Mouse (Mus musculus): ENCODE data around the gene Abhd4. TPM values are rescaled to one million over a fixed set of nuclear protein-coding genes. Genes with fewer than 3 reads are reported as not detected.

Abhd4 gene
- total RNA-seq, 2 experiments from 2014 or later: 60.2 to 64.3 TPM

DNA sequence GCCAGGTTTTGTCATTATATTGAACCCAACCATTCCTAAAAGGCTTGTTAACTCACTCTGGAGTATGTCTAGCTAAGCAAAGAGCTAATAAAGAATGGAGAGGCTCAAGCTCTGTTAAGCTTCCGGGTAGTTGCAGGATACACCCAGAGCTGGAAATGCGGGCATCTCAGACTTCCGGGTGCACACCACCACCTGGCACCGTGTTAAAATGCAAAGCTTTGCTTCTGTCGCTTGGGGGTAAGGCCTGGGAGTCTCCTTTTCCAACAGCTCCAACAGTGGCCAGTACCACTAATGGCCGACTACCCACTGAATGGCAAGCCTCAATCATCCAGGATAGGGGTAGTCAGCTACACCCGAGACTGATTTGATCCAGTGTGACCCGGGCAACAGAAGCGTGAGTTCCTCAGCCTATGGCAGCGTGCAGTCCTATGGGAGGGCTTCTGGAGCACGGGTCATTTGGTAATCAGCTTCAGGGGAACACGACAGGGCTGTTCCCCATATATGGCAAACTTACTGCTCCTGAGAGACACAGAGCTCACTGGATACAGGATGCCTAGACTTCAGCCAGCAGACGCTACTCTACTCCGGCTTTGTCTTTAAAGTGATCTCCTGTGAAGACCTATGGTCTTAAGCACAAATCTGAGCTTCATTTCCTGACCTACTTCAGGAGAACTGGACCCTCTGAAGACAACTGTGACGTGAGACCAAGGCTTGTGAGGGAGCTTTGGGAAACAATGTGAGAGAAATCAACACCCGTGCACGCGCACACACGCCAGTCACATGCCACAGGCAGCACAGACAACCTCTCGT, 19.6 kb upstream of the Abhd4 start:
- no peak for DNase-seq (ENCODE audit: extremely low spot score in 1 of 2, low spot score in 1 of 2)

DNA sequence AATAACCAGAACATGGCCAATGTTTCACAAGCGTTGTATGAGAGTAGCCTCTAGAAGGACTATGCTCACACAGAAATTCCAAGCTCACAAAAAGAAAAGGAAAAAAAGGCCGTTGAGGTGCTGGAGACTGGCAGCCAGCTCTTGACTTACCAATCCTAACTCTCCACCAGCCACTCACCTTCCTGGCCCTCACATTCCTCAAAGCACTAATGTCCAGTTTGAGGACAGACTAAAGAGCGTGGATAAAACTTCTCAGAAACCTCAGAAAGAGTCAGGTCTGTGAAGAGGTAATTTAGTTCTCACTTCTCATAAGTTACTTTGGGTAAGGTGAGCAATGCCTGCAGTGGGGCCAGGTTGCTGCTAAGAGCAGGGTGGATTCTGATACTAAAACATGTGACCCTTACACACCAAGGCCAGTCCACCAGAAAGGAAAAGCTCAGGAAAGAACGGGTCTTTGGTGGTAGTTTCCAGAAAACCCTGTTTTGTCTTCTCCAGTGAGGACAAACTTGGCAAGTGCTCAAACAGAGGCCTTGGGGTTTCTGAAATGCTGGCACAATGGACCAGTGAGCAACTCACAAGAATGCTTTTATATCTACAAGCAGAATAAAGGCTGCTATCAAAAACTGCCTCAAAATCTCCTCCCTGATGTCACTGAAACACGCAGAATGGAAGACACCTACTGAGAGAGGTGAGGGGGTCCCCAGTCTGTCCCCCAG, 18.0 kb upstream of the Abhd4 start:
- no peak for DNase-seq (ENCODE audit: extremely low spot score in 1 of 2, low spot score in 1 of 2)

DNA sequence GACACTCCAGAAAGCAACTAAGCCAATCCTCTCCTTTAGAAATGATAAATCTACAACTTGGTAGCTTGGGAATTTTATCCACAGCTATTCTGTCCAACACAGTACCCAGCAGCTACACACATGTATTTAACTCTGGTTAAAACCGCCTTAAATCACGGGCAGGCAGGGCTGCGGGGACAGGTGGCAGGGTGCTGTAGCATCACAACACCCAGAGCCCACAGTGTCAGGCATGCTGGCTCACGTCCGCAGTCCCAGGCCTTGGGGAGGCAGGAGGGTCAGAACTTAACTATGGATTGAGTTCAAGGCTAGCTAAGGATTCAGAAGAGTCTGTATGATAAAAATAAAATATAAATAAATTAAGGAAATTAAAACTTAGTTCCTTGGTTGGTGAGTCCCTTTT, 17.1 kb upstream of the Abhd4 start:
- no peak for DNase-seq (ENCODE audit: extremely low spot score in 1 of 2, low spot score in 1 of 2)

DNA sequence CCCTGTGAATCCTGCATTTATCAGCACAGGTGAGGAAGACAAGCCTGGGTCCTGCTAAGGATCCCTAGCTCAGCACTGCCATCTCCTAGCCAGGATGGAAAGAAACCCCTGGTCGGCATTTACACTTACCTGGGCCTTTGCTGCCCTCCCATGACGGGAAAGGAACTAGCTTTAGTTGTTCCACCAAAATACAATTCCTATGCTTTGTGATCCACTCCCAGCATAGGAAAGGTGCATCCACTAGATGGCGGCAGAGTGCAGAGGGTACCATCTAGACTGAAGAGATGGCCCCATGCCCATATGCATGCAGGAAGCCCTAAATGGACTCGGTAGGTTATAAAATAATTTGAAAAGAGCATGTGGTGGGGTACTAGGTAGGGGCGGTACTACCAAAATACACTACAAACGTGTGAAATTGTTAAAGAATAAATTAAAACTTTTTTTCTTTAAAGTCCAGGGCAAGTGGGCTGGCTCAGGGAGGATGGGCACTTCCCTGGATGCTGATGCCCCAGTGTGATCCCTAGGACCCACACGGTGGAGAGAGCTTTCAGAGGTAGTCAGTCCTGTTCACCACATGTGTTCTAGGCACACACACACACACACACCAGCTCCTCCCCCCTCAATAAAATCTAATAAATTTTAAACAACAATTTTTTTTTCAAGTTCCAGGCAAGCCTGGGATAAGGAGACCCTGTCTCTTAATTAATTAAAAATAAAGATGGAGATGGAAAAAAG, 14.8 kb upstream of the Abhd4 start:
- peak; percentile 65 to 95 for DNase-seq (ENCODE audit: extremely low spot score in 1 of 2, low spot score in 1 of 2)

DNA sequence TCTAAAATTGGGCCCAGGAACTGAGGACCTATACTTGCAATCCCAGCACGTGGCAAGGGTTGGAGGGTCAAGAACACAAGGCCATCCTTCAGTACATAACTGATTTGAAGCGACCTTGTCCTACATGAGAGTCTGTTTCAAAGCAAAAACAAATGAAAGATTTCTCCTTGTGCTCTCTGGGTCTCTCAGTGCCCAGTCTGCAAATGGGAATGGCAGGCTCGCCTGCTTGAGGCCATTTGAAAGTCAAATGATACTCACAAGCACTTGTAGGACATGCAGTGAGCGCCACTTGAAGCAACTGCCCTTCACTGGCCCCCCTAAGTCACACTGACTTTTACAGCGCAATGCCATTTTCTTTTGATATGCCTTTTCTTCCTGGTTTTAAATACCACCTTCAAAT, 13.4 kb upstream of the Abhd4 start:
- no peak for DNase-seq (ENCODE audit: extremely low spot score in 1 of 2, low spot score in 1 of 2)

DNA sequence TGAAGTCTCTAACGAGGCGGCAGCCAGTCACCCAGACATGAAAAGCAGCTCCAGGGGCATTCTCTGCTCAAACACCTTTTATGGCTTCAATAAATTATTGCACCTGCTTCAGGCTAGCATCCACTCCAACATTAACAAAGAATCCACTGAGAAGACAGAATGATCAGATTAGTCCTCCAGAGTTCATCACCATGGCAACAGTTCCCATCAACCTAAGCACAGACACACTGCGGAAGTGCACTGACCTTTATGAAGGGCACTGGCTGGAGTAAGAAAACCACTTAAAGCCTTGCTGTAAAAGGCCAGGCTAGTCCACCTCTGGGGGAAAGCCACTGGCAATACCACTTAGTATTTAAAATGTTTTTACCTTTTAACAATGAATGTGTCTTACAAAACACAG, 9.8 kb upstream of the Abhd4 start:
- no peak for DNase-seq (ENCODE audit: extremely low spot score in 1 of 2, low spot score in 1 of 2)

DNA sequence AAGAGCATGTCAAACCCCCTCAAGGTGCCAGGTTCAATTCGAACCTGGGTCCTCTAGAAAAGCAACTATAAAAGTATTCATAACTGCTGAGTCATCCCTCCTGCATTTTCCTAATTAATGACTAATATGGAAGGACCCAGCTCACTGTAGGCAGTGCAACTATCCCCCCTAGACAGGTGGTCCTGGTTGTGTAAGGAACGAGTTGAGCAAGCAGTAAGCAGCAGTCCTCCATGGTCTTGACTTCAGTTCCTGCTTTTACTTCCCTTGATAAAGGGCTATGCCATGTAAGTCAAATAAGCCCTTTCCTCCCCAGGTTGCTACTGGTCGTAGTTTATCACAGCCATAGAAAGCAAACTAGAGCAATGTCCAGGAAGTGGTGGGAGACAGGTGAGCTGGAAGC, 7.8 kb upstream of the Abhd4 start:
- no peak for DNase-seq (ENCODE audit: extremely low spot score in 1 of 2, low spot score in 1 of 2)

DNA sequence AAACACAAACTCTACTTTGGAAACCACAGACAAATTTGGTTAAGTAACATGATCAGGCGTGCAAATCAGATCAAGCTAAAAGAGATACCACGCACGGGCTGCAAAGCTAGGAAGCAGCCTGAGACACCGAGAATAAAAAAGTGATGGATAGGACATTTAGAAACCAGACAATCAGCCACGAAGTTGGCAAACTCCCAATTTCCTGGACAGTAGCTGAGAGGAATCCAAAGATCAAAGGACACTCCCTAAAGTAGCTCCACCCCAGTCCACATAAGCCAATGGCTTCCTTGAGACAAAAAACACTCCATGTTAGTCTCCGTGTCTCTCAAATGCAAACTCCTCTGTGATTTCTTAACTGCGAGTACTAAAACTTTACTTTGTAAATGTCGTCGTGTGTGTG, 4.7 kb upstream of the Abhd4 start:
- DNase-seq (ENCODE audit: extremely low spot score in 1 of 2, low spot score in 1 of 2): no peak

DNA sequence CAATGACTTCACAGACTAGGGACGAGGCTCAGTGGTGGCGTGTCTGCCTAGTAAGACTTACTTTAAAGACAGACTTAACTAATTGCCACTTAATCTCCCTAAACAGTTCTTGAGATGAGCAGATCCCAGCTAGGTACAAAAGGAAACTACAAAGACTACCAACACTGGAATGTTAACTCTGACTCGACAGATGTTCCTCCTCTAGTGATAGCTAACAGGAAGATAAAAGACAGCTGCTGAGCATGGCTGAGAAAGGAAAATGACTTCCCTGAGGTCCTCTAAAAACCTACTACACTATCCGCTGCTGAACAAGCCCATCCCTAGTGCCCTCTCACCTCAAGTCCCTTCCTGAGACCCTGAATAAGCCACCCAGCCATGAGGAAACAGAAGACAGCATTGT, 3.9 kb upstream of the Abhd4 start:
- DNase-seq (ENCODE audit: extremely low spot score in 1 of 2, low spot score in 1 of 2): no peak

DNA sequence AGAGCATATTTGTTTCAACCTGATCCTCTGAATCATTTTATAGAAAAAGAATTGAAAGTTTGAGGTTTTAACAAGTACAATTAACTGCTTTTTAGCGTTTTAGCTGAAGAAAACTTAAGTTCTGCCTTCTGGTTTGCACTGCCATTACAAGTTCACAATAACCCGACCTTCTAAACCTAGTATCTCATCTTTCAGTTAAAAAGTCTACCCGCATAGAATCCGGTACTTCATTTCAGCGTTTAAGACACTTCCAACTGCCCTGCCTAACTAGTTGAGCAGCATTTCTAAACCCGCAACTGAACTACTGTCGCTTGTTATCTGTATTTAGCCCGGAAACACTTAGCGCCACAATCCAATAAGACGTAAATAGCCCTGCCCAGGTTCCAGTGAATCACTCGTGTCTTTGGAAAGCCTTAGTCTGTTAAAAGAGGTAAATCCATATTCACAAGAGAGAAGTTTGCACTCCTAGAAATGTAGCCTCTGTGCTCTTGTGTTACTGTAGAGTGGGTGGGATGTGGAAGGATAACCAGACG, 748 bp downstream of the Abhd4 start:
- DNase-seq (ENCODE audit: extremely low spot score in 1 of 2, low spot score in 1 of 2): no peak

DNA sequence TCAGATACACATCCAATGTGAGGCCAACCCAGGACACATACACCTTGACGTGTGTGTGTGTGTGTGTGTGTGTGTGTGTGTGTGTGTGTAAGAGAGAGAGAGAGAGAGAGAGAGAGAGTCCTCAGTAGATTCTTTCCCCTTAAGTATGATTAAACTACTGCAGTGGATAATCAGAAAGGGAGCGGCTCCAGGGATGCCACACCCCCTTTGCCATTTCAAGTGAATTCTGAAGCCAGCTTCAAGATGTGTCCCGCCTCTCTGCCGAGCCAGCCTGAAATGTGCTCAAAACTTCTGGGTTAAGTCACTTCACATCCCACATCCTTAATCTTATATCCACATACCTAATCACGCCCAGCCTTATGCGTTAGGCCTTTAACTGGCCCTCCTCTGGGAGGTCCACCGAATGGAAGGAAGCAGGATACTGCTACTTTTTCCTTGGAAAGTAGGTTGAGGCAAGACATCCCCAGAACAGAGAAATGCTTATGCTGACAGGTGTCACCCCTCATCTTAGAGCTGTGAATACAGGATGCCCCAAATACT, 4.2 kb downstream of the Abhd4 start:
- no peak for DNase-seq (ENCODE audit: extremely low spot score in 1 of 2, low spot score in 1 of 2)

DNA sequence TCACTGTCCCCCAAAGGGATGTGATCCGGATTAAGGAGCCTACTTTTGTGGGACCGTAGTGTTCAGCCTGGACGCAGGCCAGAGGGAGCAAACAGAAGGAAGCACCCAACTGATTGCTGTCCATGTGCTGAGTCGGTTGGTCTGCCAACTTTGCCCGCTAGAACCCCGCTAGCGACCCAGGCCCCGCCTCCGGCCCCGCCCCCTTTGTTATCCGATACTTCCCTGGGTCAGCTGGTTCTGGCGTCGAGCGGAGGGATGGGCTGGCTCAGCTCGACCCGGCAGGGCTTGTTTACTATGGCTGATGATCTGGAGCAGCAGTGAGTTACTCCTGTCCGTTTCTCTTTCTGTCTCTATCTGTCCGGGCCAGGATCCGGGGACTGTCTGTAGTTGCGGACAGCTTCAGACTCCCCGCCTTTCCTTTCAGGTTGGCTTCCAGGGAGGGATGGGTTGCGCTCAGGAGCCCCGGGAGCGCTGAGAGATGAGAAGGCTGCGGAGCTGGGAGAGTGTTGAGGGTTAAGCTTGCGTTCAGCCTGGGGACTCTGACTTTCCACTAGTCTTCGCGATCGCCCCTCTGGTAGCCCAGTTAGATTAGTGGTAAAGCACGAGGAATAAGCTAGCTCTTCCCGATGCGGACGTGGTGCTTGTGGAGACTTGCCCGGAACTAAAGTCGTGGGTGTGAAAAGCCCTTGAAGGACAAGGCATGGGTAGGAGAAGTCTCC, 5.2 kb downstream of the Abhd4 start:
- peak; percentile 66 to 82 for DNase-seq (ENCODE audit: extremely low spot score in 1 of 2, low spot score in 1 of 2)

DNA sequence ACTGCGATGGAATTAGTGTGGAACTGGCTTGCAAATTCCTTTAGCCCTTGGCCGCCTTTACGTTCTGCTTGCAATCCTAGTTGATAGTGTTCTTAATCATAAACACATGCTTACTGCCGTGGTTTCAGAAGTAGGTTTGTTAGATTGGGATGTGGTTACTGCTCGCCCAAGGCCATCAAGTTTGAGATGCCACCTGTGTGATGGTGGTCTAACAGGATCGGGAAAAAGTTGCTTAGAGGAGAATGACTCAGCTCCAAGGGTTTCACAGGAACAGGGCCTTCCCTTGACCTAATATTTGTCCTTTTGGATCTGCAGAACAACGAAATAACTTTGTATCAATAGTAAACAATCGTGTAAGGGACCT, 5.7 kb downstream of the Abhd4 start:
- DNase-seq (ENCODE audit: extremely low spot score in 1 of 2, low spot score in 1 of 2): no peak

DNA sequence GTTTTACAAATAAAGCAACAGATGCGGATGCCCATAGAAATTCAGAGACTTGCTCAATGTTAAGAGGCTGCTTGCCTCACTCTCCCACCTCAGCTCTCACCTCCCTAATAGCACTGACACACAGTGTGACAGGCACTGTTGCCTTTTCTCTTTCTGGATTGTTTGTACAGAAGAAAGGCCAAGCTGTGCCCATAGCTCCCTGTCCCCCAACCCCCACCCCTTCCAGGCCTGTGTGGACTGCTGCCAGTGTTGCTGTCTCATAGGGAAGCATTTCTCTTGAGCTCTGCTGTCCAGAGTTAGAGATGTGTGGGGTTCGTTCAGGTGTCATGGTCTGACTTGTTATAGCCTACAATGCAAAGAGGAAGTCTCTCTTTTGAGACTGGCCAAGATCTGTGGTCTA, 6.2 kb downstream of the Abhd4 start:
- DNase-seq (ENCODE audit: extremely low spot score in 1 of 2, low spot score in 1 of 2): no peak

DNA sequence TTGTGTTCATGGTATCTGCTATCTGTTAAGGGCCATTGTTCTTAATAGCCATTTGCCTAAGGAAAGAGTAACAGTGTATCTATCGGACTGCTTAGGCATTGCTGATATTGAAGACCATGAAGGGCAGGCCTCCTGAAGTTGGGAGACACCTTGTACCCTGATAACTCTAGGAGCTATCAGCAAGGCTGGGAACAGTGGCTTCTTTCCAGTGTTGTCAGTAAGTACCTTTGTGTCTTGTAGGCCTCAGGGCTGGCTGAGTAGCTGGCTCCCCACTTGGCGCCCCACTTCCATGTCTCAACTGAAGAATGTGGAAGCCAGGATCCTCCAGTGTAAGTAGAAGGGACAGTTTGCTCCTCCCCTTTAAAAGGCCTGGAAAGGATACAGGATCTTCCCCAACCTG, 7.4 kb downstream of the Abhd4 start:
- DNase-seq (ENCODE audit: extremely low spot score in 1 of 2, low spot score in 1 of 2): no peak

DNA sequence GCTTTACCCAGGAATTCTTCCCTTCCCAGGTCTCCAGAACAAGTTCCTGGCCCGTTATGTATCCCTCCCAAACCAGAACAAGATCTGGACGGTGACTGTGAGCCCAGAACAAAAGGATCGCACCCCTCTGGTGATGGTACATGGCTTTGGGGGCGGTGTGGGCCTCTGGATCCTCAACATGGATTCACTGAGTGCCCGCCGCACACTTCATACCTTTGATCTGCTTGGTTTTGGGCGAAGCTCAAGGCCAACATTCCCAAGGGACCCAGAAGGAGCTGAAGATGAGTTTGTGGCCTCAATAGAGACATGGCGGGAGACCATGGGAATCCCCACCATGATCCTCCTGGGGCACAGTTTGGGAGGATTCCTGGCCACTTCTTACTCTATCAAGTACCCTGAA, 8.6 kb downstream of the Abhd4 start:
- DNase-seq (ENCODE audit: extremely low spot score in 1 of 2, low spot score in 1 of 2): no peak

DNA sequence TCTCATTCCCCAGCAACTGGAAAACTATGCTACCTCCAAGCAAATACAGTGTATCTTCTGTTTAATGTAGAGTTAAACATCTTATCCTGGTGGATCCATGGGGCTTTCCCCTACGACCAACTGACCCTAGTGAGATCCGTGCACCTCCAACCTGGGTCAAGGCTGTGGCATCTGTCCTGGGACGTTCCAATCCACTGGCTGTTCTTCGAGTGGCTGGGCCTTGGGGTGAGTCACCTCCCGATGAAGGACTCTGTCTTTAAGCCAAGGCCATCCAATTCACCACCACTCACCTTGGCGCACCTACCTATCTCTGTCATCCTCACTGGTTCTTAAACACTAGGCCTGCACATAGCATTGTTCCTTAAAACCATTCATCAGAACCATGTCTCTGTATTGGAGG, 9.1 kb downstream of the Abhd4 start:
- DNase-seq (ENCODE audit: extremely low spot score in 1 of 2, low spot score in 1 of 2): no peak

DNA sequence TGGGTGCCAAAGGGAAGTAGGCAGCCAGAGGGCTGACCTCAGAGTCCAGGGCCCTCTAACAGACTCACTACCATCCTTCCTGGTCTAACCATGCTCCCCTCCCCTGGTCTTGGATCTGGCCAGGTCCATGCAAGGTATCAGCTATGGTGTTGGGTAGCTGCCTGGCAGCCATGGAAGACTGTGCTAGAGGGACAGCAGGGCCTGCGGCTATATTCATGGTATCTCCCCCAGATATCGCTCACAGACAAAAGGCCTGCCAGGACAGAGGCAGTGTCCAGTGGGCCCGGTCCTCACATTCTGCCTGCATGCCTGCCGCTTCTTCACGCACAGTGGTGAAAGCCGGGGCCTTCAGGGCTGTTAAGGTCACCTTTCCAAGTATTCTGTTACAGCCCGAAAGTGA, 10.2 kb downstream of the Abhd4 start:
- no peak for DNase-seq (ENCODE audit: extremely low spot score in 1 of 2, low spot score in 1 of 2)

DNA sequence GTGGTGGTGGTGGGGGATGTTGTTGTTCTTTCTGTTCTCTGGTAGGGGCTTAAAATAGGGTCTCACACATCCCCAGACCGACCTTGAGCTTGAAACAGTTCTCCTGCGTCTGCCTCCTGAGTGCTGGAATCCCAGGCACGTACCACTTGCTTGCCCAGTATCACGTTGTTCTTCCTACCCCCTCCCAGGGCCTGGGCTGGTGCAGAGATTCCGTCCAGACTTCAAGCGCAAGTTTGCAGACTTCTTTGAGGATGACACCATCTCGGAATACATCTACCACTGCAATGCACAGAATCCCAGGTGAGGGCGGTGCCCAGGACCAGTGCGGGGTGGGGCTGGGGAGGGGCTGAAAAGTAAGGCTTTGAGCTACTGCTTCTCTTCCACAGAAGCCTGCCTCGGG, 11.1 kb downstream of the Abhd4 start:
- DNase-seq (ENCODE audit: extremely low spot score in 1 of 2, low spot score in 1 of 2): no peak

DNA sequence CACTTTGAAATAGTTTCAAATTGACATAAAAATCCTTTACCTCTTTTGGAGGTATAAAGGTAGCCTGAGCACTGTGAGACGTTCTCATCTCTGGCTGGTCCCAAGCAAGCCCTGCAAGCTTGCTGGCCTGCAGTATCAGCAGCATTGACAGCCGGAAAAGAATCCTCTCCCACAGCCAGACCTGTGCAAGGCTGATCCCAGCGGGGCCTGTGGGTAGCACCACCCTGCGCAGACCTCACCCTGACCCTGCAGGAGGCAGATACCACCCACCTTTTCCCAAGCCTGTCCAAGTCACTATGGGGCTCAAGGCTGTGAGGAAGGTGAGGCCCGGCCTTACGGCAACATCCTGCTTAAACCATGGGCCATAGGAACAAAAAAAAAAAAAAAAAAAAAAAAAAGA, 12.0 kb downstream of the Abhd4 start:
- DNase-seq (ENCODE audit: extremely low spot score in 1 of 2, low spot score in 1 of 2): no peak

Measured in layer of hippocampus, postnatal 25 days (tissue).